Mouse (Mus musculus): ENCODE data around the gene Gm13290. TPM values are rescaled to one million over a fixed set of nuclear protein-coding genes. Genes with fewer than 3 reads are reported as not detected.
"Not testable (repeated sequence)": the region's sequence is repeated elsewhere in the genome, so short reads cannot be mapped to it uniquely, and the experiment has no call there.

Gene Gm13290
- total and polyA plus RNA-seq, 2 experiments from 2014 or later: 0.20 TPM; not detected in 1

- no peaks in the 10 kb centered on the region for H3K4me1 ChIP-seq (ENCODE audit: control insufficient read depth, insufficient read depth)
- TF ChIP-seq CTCF (IDR thresholded peaks at IDR 0.05; ENCODE audit: low read depth): peak; percentile 26; the same call in 1 of the 2 replicates
- TF ChIP-seq EP300 (IDR thresholded peaks at IDR 0.05; ENCODE audit: low read depth): no peak
- 60% methylated on average over 7 of the region's 7 CpGs for WGBS
- H3K9me3 ChIP-seq (replicated peaks; ENCODE audit: control insufficient read depth, low read length): no peaks in the 10 kb centered on the region
- no peak overlapping the region for H3K27ac ChIP-seq (ENCODE audit: low read depth)
- DNase-seq (ENCODE audit: low spot score) (no peak), ATAC-seq (ENCODE audit: insufficient read depth, low read depth) (no peak)
- no peak overlapping the region for H3K4me2 ChIP-seq (ENCODE audit: low read depth, low read length)
- H3K4me3 ChIP-seq (ENCODE audit: low read depth, low read length): no peak overlapping the region
- H3K27me3 ChIP-seq (ENCODE audit: control insufficient read depth, insufficient read depth, low read length): no peaks in the 10 kb centered on the region
- H3K9ac ChIP-seq (replicated peaks; ENCODE audit: low read depth, low read length): no peak overlapping the region
- H3K36me3 ChIP-seq (replicated peaks; ENCODE audit: control insufficient read depth, insufficient read depth, low read length): no peaks in the 10 kb centered on the region
Measured at GRCm38 (mm10) chr4:88742771-88743371, 30.8 kb upstream of the Gm13290 start.

DNA sequence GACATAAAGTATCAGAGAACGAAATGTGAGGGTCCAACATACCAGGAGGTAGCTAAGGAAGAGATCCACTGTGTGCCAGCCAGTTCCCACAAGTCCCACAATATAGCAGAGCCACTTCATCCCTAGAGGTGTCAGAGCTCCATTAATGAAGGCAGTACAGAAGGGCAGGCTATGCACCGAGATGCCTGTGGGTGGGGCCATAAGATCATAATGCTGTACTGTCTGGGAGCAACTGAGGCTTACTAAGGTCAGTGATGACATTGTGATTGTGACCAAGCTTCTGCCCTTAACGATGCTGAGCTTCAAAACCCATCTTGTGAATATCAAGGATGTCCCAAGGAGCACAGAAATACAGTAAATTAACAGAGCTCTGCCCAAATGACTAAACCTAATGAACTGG lies 29.4 kb upstream of the Gm13290 start:
- ATAC-seq (ENCODE audit: insufficient read depth, low read depth) (no peak), DNase-seq (ENCODE audit: low spot score) (no peak)
- Histone ChIP-seq H3K9ac (replicated peaks; ENCODE audit: low read depth, low read length) (no peak overlapping the region), H3K36me3 (replicated peaks; ENCODE audit: control insufficient read depth, insufficient read depth, low read length) (no peaks in the 10 kb centered on the region), H3K27me3 (ENCODE audit: control insufficient read depth, insufficient read depth, low read length) (no peaks in the 10 kb centered on the region), H3K27ac (ENCODE audit: low read depth) (no peak overlapping the region), H3K4me3 (ENCODE audit: low read depth, low read length) (no peak overlapping the region), H3K4me1 (ENCODE audit: control insufficient read depth, insufficient read depth) (no peaks in the 10 kb centered on the region), H3K4me2 (ENCODE audit: low read depth, low read length) (no peak overlapping the region), H3K9me3 (replicated peaks; ENCODE audit: control insufficient read depth, low read length) (no peaks in the 10 kb centered on the region)
- TF ChIP-seq CTCF (IDR thresholded peaks at IDR 0.05; ENCODE audit: low read depth): peak; percentile 29
- TF ChIP-seq EP300 (IDR thresholded peaks at IDR 0.05; ENCODE audit: low read depth): no peak
- 54% methylated on average over 3 of the region's 3 CpGs for WGBS

GRCm38 (mm10) chr4:88749926-88750325 lies 23.7 kb upstream of the Gm13290 start:
- H3K4me3 ChIP-seq (ENCODE audit: low read depth, low read length): no peak overlapping the region
- H3K9me3 ChIP-seq (replicated peaks; ENCODE audit: control insufficient read depth, low read length): no peaks in the 10 kb centered on the region
- no peak for TF ChIP-seq EP300 (IDR thresholded peaks at IDR 0.05; ENCODE audit: low read depth)
- no peaks in the 10 kb centered on the region for H3K36me3 ChIP-seq (replicated peaks; ENCODE audit: control insufficient read depth, insufficient read depth, low read length)
- 53% methylated on average over 6 of the region's 6 CpGs for WGBS
- no peak overlapping the region for H3K9ac ChIP-seq (replicated peaks; ENCODE audit: low read depth, low read length)
- H3K27me3 ChIP-seq (ENCODE audit: control insufficient read depth, insufficient read depth, low read length): no peaks in the 10 kb centered on the region
- H3K4me1 ChIP-seq (ENCODE audit: control insufficient read depth, insufficient read depth): no peaks in the 10 kb centered on the region
- ATAC-seq (ENCODE audit: insufficient read depth, low read depth) (no peak), DNase-seq (ENCODE audit: low spot score) (no peak)
- H3K4me2 ChIP-seq (ENCODE audit: low read depth, low read length): no peak overlapping the region
- H3K27ac ChIP-seq (ENCODE audit: low read depth): no peak overlapping the region

DNA sequence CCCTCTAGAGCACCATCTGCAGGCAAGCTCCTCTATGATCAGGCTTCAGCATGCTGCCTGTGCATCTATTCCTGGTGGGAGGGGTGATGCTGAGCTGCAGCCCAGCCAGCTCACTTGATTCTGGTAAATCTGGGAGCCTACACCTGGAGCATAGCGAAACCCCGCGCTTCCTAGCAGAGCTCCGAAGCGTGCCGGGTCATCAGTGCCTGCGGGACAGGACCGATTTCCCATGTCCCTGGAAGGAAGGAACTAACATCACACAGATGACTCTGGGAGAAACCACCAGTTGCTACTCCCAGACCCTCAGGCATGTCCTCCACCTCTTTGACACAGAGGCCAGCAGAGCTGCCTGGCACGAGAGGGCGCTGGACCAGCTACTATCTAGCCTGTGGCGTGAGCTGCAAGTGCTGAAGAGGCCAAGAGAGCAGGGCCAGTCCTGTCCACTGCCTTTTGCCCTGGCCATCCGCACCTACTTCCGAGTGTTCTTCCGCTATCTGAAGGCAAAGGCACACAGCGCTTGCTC lies 18.8 kb upstream of the Gm13290 start, which contains the start of gene Gm13271:
Gm13271 (plus strand) TSS at position 51 of the 523 bp plus-strand sequence.
- not testable (repeated sequence) for H3K36me3 ChIP-seq (replicated peaks; ENCODE audit: control insufficient read depth, insufficient read depth, low read length); ATAC-seq (ENCODE audit: insufficient read depth, low read depth); H3K9me3 ChIP-seq (replicated peaks; ENCODE audit: control insufficient read depth, low read length); H3K27me3 ChIP-seq (ENCODE audit: control insufficient read depth, insufficient read depth, low read length); DNase-seq (ENCODE audit: low spot score); H3K27ac ChIP-seq (ENCODE audit: low read depth); H3K4me3 ChIP-seq (ENCODE audit: low read depth, low read length); H3K9ac ChIP-seq (replicated peaks; ENCODE audit: low read depth, low read length); H3K4me2 ChIP-seq (ENCODE audit: low read depth, low read length); H3K4me1 ChIP-seq (ENCODE audit: control insufficient read depth, insufficient read depth)
- 71% methylated on average over 14 of the region's 15 CpGs for WGBS

DNA sequence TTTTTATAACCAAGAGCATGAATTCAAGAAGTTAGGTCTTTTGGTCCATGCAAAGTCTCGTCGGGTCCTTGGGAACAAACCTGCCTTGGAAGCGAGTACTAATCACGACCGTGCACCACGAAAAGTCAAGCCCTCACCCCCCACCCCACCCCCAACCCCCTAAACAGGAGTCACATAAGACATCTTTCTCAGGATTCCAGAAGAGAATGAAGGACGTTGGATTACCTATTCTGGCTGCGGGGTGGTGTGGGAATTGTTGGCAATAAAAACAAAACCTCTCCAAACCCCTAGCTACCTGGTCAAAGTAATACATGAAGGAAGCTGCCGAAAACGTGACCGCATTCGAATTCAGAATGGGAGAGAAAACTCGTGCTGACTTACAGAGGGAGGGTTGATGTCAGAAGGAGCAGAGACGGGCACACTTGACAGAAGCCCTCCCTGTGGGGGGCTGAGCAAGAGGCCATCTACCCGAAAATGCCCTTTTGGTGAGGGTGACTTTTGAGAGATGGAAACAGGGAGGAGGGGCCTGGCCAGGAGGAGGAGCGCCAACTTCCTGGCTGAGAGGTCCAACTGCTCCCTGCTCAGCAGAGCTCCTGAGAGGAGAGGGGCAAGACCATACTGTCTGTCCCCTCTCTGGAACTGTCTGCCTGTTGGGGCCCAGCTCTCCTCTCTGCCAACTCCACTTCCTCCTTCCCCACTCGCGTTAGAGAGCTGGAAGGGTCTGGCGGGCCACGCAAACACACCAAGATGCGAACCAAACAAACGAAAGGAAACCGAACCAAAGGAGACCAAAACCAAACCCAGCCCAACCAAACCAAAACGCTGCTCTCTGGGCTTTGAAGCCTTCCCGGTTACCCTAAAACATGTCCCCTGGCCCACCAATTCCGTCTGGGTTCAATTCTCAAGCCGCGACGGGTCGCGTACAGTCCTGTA lies 16.8 kb upstream of the Gm13290 start:
- ATAC-seq (ENCODE audit: insufficient read depth, low read depth); H3K9me3 ChIP-seq (replicated peaks; ENCODE audit: control insufficient read depth, low read length); DNase-seq (ENCODE audit: low spot score); H3K36me3 ChIP-seq (replicated peaks; ENCODE audit: control insufficient read depth, insufficient read depth, low read length); H3K27me3 ChIP-seq (ENCODE audit: control insufficient read depth, insufficient read depth, low read length); H3K4me1 ChIP-seq (ENCODE audit: control insufficient read depth, insufficient read depth): not testable (repeated sequence)
- peak overlapping the region; percentile 61 for H3K9ac ChIP-seq (replicated peaks; ENCODE audit: low read depth, low read length)
- WGBS: 7% methylated on average over 28 of the region's 31 CpGs
- peak overlapping the region; percentile 58 for H3K4me2 ChIP-seq (ENCODE audit: low read depth, low read length)
- H3K4me3 ChIP-seq (ENCODE audit: low read depth, low read length): peak overlapping the region; percentile 52
- peak overlapping the region; percentile 89 for H3K27ac ChIP-seq (ENCODE audit: low read depth)
